Mouse (Mus musculus): ENCODE measurements around the gene Olfr676. TPM values are rescaled to one million over a fixed set of nuclear protein-coding genes. Genes with fewer than 3 reads are reported as not detected.
"Not testable (repeated sequence)": the region's sequence is repeated elsewhere in the genome, so short reads cannot be mapped to it uniquely, and the experiment has no call there.

The Olfr676 gene
- not detected in 2 replicates for polyA plus RNA-seq (2015; fragmentation: Nextera tagmentation; extraction: Ambion mirVana)

GRCm38 (mm10) chr7:105032398-105032797 lies at the start of gene Olfr676:
Gene Olfr676, plus strand, starts transcription at chr7:105032698.
- H3K4me3 ChIP-seq (ENCODE audit: low read length) = no peak within 1 kb of the TSS
- no peaks in the 10 kb centered on the region for H3K9me3 ChIP-seq (ENCODE audit: control insufficient read depth, low read length)
- ATAC-seq = no peak
- no peak within 1 kb of the TSS for H3K4me2 ChIP-seq (ENCODE audit: low read length)
- H3K9ac ChIP-seq (ENCODE audit: low read depth, low read length) = no peak within 1 kb of the TSS
- H3K36me3 ChIP-seq (ENCODE audit: control insufficient read depth, insufficient read depth, low read length) = no peaks in the 10 kb centered on the region
- no peak within 1 kb of the TSS for H3K27ac ChIP-seq (ENCODE audit: low read depth, low read length)
- H3K4me1 ChIP-seq (ENCODE audit: control insufficient read depth, insufficient read depth, low read depth, low read length) = no peaks in the 10 kb centered on the region
- no peaks in the 10 kb centered on the region for H3K27me3 ChIP-seq (replicated peaks; ENCODE audit: control insufficient read depth, insufficient read depth, low read length)

GRCm38 (mm10) chr7:105001929-105002328 lies 30.6 kb upstream of the Olfr676 start, which contains the start of gene Olfr672:
Gene Olfr672, minus strand, starts transcription at chr7:105002029.
- H3K9ac ChIP-seq (ENCODE audit: low read depth, low read length) = no peak within 1 kb of the TSS

GRCm38 (mm10) chr7:105022530-105022929 lies 10.0 kb upstream of the Olfr676 start:
- no peak overlapping the region for H3K4me2 ChIP-seq (ENCODE audit: low read length)
- H3K36me3 ChIP-seq (ENCODE audit: control insufficient read depth, insufficient read depth, low read length) = no peaks in the 10 kb centered on the region
- H3K9me3 ChIP-seq (ENCODE audit: control insufficient read depth, low read length) = no peaks in the 10 kb centered on the region
- whole genome bisulfite sequencing = 78% methylated on average over 1 of the region's 1 CpGs
- H3K27me3 ChIP-seq (replicated peaks; ENCODE audit: control insufficient read depth, insufficient read depth, low read length) = no peaks in the 10 kb centered on the region
- H3K9ac ChIP-seq (ENCODE audit: low read depth, low read length) = no peak overlapping the region
- H3K4me1 ChIP-seq (ENCODE audit: control insufficient read depth, insufficient read depth, low read depth, low read length) = no peaks in the 10 kb centered on the region
- ATAC-seq = 0 out of 2 replicates have a peak, but pooled peaks have one; percentile 37
- H3K4me3 ChIP-seq (ENCODE audit: low read length) = no peak overlapping the region
- no peak overlapping the region for H3K27ac ChIP-seq (ENCODE audit: low read depth, low read length)

More at GRCm38 (mm10) chr7:105001929-105002328, 30.6 kb upstream of the Olfr676 start, which contains the start of gene Olfr672:
- Histone ChIP-seq H3K27ac (ENCODE audit: low read depth, low read length) (no peak within 1 kb of the TSS), H3K4me1 (ENCODE audit: control insufficient read depth, insufficient read depth, low read depth, low read length) (no peaks in the 10 kb centered on the region), H3K4me2 (ENCODE audit: low read length) (no peak within 1 kb of the TSS), H3K9me3 (ENCODE audit: control insufficient read depth, low read length) (no peaks in the 10 kb centered on the region), H3K36me3 (ENCODE audit: control insufficient read depth, insufficient read depth, low read length) (no peaks in the 10 kb centered on the region), H3K4me3 (ENCODE audit: low read length) (no peak within 1 kb of the TSS), H3K27me3 (replicated peaks; ENCODE audit: control insufficient read depth, insufficient read depth, low read length) (no peaks in the 10 kb centered on the region)
- no peak for ATAC-seq

- no peak within 1 kb of the TSS for H3K27ac ChIP-seq (ENCODE audit: low read depth, low read length)
- H3K4me2 ChIP-seq (ENCODE audit: low read length) = no peak within 1 kb of the TSS
- no peak within 1 kb of the TSS for H3K9ac ChIP-seq (ENCODE audit: low read depth, low read length)
- H3K36me3 ChIP-seq (ENCODE audit: control insufficient read depth, insufficient read depth, low read length) = no peaks in the 10 kb centered on the region
- no peaks in the 10 kb centered on the region for H3K4me1 ChIP-seq (ENCODE audit: control insufficient read depth, insufficient read depth, low read depth, low read length)
- H3K9me3 ChIP-seq (ENCODE audit: control insufficient read depth, low read length) = no peaks in the 10 kb centered on the region
- 63% methylated on average over 1 of the region's 1 CpGs for WGBS
- no peaks in the 10 kb centered on the region for H3K27me3 ChIP-seq (replicated peaks; ENCODE audit: control insufficient read depth, insufficient read depth, low read length)
- no peak within 1 kb of the TSS for H3K4me3 ChIP-seq (ENCODE audit: low read length)
- no peak for ATAC-seq
Measured at GRCm38 (mm10) chr7:105028360-105028759, 4.1 kb upstream of the Olfr676 start, which contains the start of gene Olfr675. Gene Olfr675, minus strand, starts transcription at chr7:105028460.

GRCm38 (mm10) chr7:105033836-105034235 lies 1.3 kb downstream of the Olfr676 start:
- not testable (repeated sequence) for H3K27me3 ChIP-seq (replicated peaks; ENCODE audit: control insufficient read depth, insufficient read depth, low read length); ATAC-seq; H3K4me3 ChIP-seq (ENCODE audit: low read length); H3K36me3 ChIP-seq (ENCODE audit: control insufficient read depth, insufficient read depth, low read length); H3K27ac ChIP-seq (ENCODE audit: low read depth, low read length); H3K9me3 ChIP-seq (ENCODE audit: control insufficient read depth, low read length); H3K4me2 ChIP-seq (ENCODE audit: low read length); H3K4me1 ChIP-seq (ENCODE audit: control insufficient read depth, insufficient read depth, low read depth, low read length); H3K9ac ChIP-seq (ENCODE audit: low read depth, low read length)
- 52% methylated on average over 5 of the region's 5 CpGs for WGBS

- Histone ChIP-seq H3K27me3 (replicated peaks; ENCODE audit: control insufficient read depth, insufficient read depth, low read length) (no peaks in the 10 kb centered on the region), H3K4me2 (ENCODE audit: low read length) (no peak overlapping the region), H3K36me3 (ENCODE audit: control insufficient read depth, insufficient read depth, low read length) (no peaks in the 10 kb centered on the region), H3K9me3 (ENCODE audit: control insufficient read depth, low read length) (no peaks in the 10 kb centered on the region), H3K27ac (ENCODE audit: low read depth, low read length) (no peak overlapping the region), H3K4me3 (ENCODE audit: low read length) (no peak overlapping the region), H3K4me1 (ENCODE audit: control insufficient read depth, insufficient read depth, low read depth, low read length) (no peaks in the 10 kb centered on the region), H3K9ac (ENCODE audit: low read depth, low read length) (no peak overlapping the region)
- no peak for ATAC-seq
Measured at GRCm38 (mm10) chr7:105058951-105059350, 26.5 kb downstream of the Olfr676 start.

- Histone ChIP-seq H3K36me3 (ENCODE audit: control insufficient read depth, insufficient read depth, low read length) (no peaks in the 10 kb centered on the region), H3K4me2 (ENCODE audit: low read length) (no peak within 1 kb of the TSS), H3K9me3 (ENCODE audit: control insufficient read depth, low read length) (no peaks in the 10 kb centered on the region), H3K27ac (ENCODE audit: low read depth, low read length) (no peak within 1 kb of the TSS), H3K4me1 (ENCODE audit: control insufficient read depth, insufficient read depth, low read depth, low read length) (no peaks in the 10 kb centered on the region), H3K27me3 (replicated peaks; ENCODE audit: control insufficient read depth, insufficient read depth, low read length) (no peaks in the 10 kb centered on the region), H3K9ac (ENCODE audit: low read depth, low read length) (no peak within 1 kb of the TSS), H3K4me3 (ENCODE audit: low read length) (no peak within 1 kb of the TSS)
- WGBS = 94% methylated on average over 1 of the region's 1 CpGs
- ATAC-seq = no peak
Measured at GRCm38 (mm10) chr7:105064175-105064574, 31.7 kb downstream of the Olfr676 start, which contains the start of gene Olfr678. Gene Olfr678, plus strand, starts transcription at chr7:105064475.

GRCm38 (mm10) chr7:105080905-105081304 lies 48.4 kb downstream of the Olfr676 start, which contains the start of gene Olfr679:
Gene Olfr679, plus strand, starts transcription at chr7:105081205.
- no peak within 1 kb of the TSS for H3K4me3 ChIP-seq (ENCODE audit: low read length)
- H3K4me1 ChIP-seq (ENCODE audit: control insufficient read depth, insufficient read depth, low read depth, low read length) = no peaks in the 10 kb centered on the region
- 56% methylated on average over 1 of the region's 1 CpGs for WGBS
- no peak within 1 kb of the TSS for H3K4me2 ChIP-seq (ENCODE audit: low read length)
- no peaks in the 10 kb centered on the region for H3K36me3 ChIP-seq (ENCODE audit: control insufficient read depth, insufficient read depth, low read length)
- no peaks in the 10 kb centered on the region for H3K27me3 ChIP-seq (replicated peaks; ENCODE audit: control insufficient read depth, insufficient read depth, low read length)
- H3K9ac ChIP-seq (ENCODE audit: low read depth, low read length) = no peak within 1 kb of the TSS
- ATAC-seq = no peak
- no peak within 1 kb of the TSS for H3K27ac ChIP-seq (ENCODE audit: low read depth, low read length)
- no peaks in the 10 kb centered on the region for H3K9me3 ChIP-seq (ENCODE audit: control insufficient read depth, low read length)
